Mouse (Mus musculus) heart, embryonic 13.5 days (tissue): ENCODE results near the gene Tulp1. TPM values are rescaled to one million over a fixed set of nuclear protein-coding genes. Genes with fewer than 3 reads are reported as not detected.

Source experiments
- ATAC-seq: fragments of 200-750 bp; cut with Nextera tagmentation; 2 replicates; pipeline ENCODE4 v1.8.0; 2017; ENCODE audit warnings: moderate TSS enrichment; ENCODE audit not compliant: insufficient number of reproducible peaks, low FRiP score, low TSS enrichment; ENCODE audit errors: extremely low read depth
- H3K27ac ChIP-seq: fragments of 300-500 bp; sonication (generic); replicated peaks from 2 replicates; pipeline ENCODE4 v1.5.1; 2015; ENCODE audit warnings: moderate library complexity, mild to moderate bottlenecking, inconsistent platforms
- H3K27me3 ChIP-seq: fragments of 300-500 bp; sonication (generic); replicated peaks from 2 replicates; pipeline ENCODE4 v1.6.1; 2015; ENCODE audit warnings: mild to moderate bottlenecking, inconsistent platforms
- H3K36me3 ChIP-seq: fragments of 300-500 bp; sonication (generic); 2 replicates; pipeline ENCODE4 v1.6.1; 2015; ENCODE audit warnings: mild to moderate bottlenecking, inconsistent platforms
- H3K4me1 ChIP-seq: fragments of 300-500 bp; sonication (generic); 2 replicates; pipeline ENCODE4 v1.6.1; 2015; ENCODE audit warnings: inconsistent platforms
- H3K4me2 ChIP-seq: fragments of 300-500 bp; sonication (generic); 2 replicates; pipeline ENCODE4 v1.6.1; 2015; ENCODE audit warnings: inconsistent platforms, mild to moderate bottlenecking, moderate library complexity
- H3K4me3 ChIP-seq: fragments of 300-500 bp; sonication (generic); 2 replicates; pipeline ENCODE4 v1.5.1; 2015; ENCODE audit warnings: moderate library complexity, mild to moderate bottlenecking, inconsistent platforms
- H3K9ac ChIP-seq: fragments of 300-500 bp; sonication (generic); 2 replicates; pipeline ENCODE4 v1.6.1; 2015; ENCODE audit warnings: inconsistent platforms, mild to moderate bottlenecking, moderate library complexity
- H3K9me3 ChIP-seq: fragments of 300-500 bp; sonication (generic); 2 replicates; pipeline ENCODE4 v1.6.1; 2016; ENCODE audit warnings: inconsistent platforms
- WGBS: fragments of 180-500 bp; shearing (Covaris S2); methylation state at CpG from one replicate; pipeline ENCODE4 v1.1.7; 2015; ENCODE audit warnings: mixed read lengths; 5-methylcytosine and 5-hydroxymethylcytosine counted together
- polyA plus RNA-seq: library from polyadenylated mRNA; unstranded; fragments of >200 nt; fragmentation: Nextera tagmentation; extraction: Ambion mirVana; gene quantifications from 2 replicates; pipeline ENCODE4 v1.2.1, GENCODE M21; 2015

Tulp1 gene
- polyA plus RNA-seq, 1 experiment from 2014 or later = 4.1 TPM

DNA sequence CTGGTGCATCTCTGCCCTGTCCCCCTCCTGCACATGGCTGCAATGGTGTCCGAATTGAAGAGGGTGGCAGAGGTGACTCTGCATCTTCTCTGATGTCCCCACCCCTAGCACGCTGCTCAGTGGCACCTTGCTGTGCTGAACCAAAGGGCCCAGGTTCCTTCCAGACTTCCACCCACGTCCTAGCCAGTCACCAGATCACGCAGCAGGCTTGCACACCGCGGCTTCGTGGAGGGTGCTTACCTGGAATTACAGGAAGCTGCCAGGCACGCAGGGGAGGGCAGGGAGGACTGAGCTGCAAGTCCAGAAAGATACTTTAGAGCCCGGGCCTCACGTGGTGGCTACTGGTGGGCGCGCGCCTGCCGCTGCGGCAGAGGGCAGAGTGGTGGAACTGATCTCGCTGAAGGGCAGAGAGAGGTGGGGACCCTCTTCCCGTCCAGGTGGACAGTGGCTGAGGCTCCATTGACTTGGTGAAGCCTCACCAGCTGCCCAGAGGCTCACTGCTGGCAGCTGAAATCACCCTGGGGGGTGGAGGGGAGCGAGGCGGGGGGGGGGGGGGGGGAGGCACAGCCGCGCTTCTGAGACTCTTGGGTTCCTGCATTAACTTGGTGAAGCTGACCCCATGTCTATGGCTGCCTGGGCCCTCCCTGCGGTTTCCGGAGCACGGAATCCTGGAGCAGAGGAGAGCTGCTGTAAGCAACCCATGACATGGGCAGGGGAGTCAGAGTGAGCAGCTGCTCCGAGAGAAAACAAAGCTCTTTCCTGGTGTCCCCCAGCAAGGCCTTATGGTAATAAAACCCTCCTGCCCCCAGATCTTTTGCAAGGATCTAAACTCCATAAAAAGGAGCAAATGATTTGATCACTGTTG lies 26.8 kb upstream of the Tulp1 start:
- whole genome bisulfite sequencing = 8% methylated on average over 21 of the region's 25 CpGs
- Histone ChIP-seq H3K4me3 (peak overlapping the region; percentile 26), H3K27me3 (peaks cover 40% of the 10 kb centered on the region), H3K27ac (no peak overlapping the region), H3K36me3 (no peaks in the 10 kb centered on the region), H3K4me2 (peak overlapping the region; percentile 61), H3K4me1 (peaks cover 7% of the 10 kb centered on the region), H3K9me3 (no peaks in the 10 kb centered on the region), H3K9ac (peak overlapping the region; percentile 48)
- no peak for ATAC-seq

DNA sequence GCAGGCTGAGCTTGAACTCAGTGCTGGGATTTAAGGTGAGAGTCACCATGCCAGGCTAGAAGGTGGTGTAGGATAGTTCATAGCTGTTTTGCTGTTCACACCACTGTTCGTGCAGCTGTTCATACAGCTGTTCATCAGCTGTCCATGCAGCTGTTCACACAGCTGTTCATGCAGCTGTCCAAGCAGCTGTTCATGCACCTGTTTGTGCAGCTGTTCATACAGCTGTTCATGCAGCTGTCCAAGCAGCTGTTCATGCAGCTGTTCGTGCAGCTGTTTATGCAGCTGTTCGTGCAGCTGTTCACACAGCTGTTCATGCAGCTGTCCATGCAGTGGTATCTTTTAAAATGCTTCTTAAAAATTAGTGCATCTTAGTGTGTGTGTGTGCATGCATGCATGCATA lies 23.5 kb upstream of the Tulp1 start:
- no peak overlapping the region for H3K4me3 ChIP-seq
- no peak for ATAC-seq
- H3K4me2 ChIP-seq = no peak overlapping the region
- peaks cover 7% of the 10 kb centered on the region for H3K4me1 ChIP-seq
- 76% methylated on average over 3 of the region's 3 CpGs for WGBS
- no peak overlapping the region for H3K9ac ChIP-seq
- 0 out of 2 replicates have a peak, but pooled peaks cover 3% of the 10 kb centered on the region for H3K9me3 ChIP-seq
- H3K36me3 ChIP-seq = no peaks in the 10 kb centered on the region
- no peak overlapping the region for H3K27ac ChIP-seq
- H3K27me3 ChIP-seq = peaks cover 57% of the 10 kb centered on the region

DNA sequence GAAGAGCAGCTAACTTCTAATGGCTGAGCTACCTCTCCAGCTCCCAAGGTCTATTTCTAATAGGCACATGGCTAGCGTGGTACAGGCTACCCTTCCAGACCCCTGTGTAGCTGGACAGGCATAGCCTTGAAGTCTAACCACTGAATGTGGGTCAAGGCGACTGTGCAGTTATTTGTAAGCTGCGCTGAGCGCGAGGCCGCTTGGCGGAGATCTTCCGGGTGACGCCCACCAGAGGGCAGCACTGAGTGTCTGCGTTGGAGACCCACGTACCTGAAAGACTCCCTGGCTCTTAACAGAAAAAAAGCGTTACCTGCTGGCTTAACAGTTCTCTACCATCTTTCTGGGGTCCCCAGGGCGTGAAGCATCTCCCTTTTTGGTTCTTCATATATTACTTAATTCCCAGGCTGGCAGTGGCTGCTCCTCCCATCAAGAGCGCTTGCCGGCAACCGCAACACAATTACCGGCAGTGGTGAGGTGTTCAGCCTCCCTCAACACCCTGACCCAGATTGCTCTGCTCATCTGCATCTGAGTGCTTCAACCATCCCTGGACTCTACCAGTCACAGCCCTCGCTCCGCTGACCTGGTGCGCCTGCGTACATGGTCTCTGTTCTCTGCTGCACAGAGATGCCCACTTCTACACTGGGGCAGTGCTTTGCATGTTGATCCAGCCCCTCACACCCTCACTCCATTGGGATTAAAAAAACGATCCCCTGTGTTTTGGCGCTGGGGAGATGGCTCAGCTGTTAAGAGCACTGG lies 21.3 kb upstream of the Tulp1 start:
- no peak for ATAC-seq
- Histone ChIP-seq H3K4me2 (peak overlapping the region; percentile 60), H3K4me3 (peak overlapping the region; percentile 32), H3K27ac (no peak overlapping the region), H3K4me1 (no peaks in the 10 kb centered on the region; the same call in 1 of the 2 replicates), H3K36me3 (no peaks in the 10 kb centered on the region), H3K27me3 (peaks cover 53% of the 10 kb centered on the region), H3K9me3 (0 out of 2 replicates have a peak, but pooled peaks cover 4% of the 10 kb centered on the region), H3K9ac (no peak overlapping the region)
- WGBS = 4% methylated on average over 23 of the region's 23 CpGs

DNA sequence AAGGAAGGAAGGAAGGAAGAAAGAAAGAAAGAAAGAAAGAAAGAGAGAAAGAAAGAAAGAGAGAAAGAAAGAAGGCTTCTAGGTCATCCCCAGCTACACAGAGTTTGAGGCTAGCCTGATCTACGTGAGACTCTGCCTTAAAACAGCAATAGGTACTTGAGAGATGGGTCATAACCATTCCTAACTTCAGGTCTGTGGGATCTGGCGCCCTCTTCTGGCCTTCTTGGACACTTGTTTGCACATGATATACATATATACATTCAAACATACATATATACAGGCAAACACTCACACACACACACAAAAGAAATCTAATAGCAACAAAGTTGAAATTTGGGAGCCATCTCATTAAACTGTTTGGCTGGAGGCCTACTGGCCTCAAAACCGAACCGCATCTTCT lies 19.3 kb upstream of the Tulp1 start:
- no peaks in the 10 kb centered on the region for H3K36me3 ChIP-seq
- no peak overlapping the region for H3K4me2 ChIP-seq
- 0 out of 2 replicates have a peak, but pooled peaks cover 4% of the 10 kb centered on the region for H3K9me3 ChIP-seq
- peaks cover 57% of the 10 kb centered on the region for H3K27me3 ChIP-seq
- no peak overlapping the region for H3K4me3 ChIP-seq
- H3K4me1 ChIP-seq = no peaks in the 10 kb centered on the region; the same call in 1 of the 2 replicates
- H3K9ac ChIP-seq = no peak overlapping the region
- no peak overlapping the region for H3K27ac ChIP-seq
- ATAC-seq = no peak
- WGBS = 67% methylated on average over 4 of the region's 4 CpGs

DNA sequence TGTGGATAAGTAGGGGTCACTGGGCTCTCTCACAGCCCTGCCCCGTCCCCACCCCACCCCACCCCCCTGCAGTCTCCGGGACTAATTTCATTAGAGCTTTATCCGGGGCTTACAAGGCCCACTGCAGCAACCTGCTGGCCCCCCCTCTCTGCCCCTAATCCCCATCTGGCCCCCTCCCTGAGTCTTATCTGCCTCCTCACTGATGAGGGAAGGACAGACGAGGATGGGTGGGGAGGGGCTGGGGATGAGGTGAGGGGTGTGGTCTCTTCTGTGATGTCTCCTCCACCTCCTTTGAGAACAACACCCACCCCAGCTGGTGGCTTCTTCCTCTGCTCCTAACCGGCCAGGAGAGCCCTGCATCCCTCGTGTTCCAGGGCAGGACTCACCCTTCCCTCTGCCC lies 15.2 kb upstream of the Tulp1 start:
- ATAC-seq = no peak
- Histone ChIP-seq H3K36me3 (no peaks in the 10 kb centered on the region), H3K4me1 (peaks cover 6% of the 10 kb centered on the region), H3K4me2 (no peak overlapping the region), H3K9ac (no peak overlapping the region), H3K27ac (no peak overlapping the region), H3K27me3 (peaks cover 46% of the 10 kb centered on the region), H3K9me3 (0 out of 2 replicates have a peak, but pooled peaks cover 4% of the 10 kb centered on the region), H3K4me3 (no peak overlapping the region)
- 8% methylated on average over 6 of the region's 6 CpGs for WGBS

DNA sequence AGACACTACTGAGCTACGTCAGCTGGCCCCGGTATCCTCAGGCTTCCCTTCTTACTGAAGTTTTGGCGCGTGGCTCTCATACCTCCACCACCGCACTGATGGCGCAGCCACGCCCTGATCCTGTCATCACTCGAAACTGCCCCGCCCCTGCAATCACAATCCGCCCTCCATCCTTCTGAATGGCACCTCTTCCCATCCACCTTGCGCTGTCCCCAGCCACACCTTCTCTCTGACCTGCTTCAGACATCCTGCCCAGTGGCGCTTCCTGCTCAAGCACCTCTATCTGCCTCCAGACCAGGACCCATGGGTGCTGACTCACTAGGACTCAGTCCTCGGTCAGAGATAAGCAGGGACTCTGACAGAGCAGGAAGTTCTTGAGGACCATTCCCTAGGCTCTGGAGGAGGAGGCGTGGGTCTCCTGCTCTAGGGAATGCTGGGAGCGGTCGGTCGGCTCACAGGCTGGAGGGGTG lies 10.6 kb upstream of the Tulp1 start:
- ATAC-seq = no peak; the same call in 1 of the 2 replicates
- H3K36me3 ChIP-seq = no peaks in the 10 kb centered on the region
- H3K9ac ChIP-seq = no peak overlapping the region
- peaks cover 9% of the 10 kb centered on the region for H3K4me1 ChIP-seq
- H3K27ac ChIP-seq = no peak overlapping the region
- 7% methylated on average over 17 of the region's 17 CpGs for WGBS
- no peak overlapping the region for H3K4me2 ChIP-seq
- no peak overlapping the region for H3K4me3 ChIP-seq
- H3K9me3 ChIP-seq = no peaks in the 10 kb centered on the region
- H3K27me3 ChIP-seq = peaks cover 61% of the 10 kb centered on the region

DNA sequence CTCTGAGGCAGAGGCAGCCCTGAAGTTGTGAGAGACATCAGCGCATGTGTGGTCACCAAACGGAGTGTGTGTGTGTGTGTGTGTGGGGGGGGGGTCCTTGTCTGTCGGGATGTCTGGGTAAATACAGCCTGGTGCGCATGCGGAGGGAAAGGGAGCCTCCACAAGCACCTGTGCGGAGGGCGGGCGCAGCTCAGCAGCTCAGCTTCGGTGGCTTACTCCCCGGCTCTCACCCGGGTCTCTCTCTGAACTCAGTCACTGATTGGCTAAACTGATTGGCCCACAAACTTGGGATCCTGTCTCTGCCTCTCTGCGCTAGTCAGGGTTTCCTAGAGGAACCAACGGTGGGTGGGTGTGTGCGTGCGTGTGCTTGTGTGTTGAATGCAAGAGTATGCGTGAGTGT lies 9.5 kb upstream of the Tulp1 start:
- Histone ChIP-seq H3K27ac (no peak overlapping the region), H3K4me1 (peaks cover 9% of the 10 kb centered on the region), H3K27me3 (peaks cover 50% of the 10 kb centered on the region), H3K9me3 (no peaks in the 10 kb centered on the region), H3K9ac (0 out of 2 replicates have a peak overlapping the region, but pooled peaks have one; percentile 40), H3K4me2 (0 out of 2 replicates have a peak overlapping the region, but pooled peaks have one; percentile 16), H3K36me3 (no peaks in the 10 kb centered on the region), H3K4me3 (no peak overlapping the region)
- ATAC-seq = no peak
- WGBS = 24% methylated on average over 16 of the region's 16 CpGs

DNA sequence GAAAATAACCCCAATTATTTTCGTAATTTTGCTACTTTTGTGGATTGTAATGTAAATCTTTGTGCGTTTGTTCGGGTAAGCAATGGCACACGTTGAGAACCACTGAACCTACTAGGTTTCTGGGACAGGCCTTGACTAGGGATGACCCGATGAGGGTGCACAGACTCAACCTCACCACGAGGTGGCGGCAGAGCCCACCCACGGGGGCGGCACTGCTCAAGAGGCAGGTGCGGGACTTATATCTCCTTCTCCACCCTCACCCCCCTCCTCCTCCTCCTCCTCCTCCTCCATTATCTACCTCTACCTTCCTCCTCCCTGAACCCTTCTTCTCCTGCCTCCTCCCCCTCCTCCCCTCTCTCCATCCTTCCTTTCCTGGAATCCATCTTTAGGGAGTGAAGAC lies 8.8 kb upstream of the Tulp1 start:
- Histone ChIP-seq H3K27ac (no peak overlapping the region), H3K4me2 (no peak overlapping the region), H3K4me3 (no peak overlapping the region), H3K9me3 (no peaks in the 10 kb centered on the region), H3K36me3 (no peaks in the 10 kb centered on the region), H3K9ac (no peak overlapping the region), H3K27me3 (peaks cover 43% of the 10 kb centered on the region), H3K4me1 (peaks cover 9% of the 10 kb centered on the region)
- no peak for ATAC-seq
- 15% methylated on average over 10 of the region's 10 CpGs for WGBS

DNA sequence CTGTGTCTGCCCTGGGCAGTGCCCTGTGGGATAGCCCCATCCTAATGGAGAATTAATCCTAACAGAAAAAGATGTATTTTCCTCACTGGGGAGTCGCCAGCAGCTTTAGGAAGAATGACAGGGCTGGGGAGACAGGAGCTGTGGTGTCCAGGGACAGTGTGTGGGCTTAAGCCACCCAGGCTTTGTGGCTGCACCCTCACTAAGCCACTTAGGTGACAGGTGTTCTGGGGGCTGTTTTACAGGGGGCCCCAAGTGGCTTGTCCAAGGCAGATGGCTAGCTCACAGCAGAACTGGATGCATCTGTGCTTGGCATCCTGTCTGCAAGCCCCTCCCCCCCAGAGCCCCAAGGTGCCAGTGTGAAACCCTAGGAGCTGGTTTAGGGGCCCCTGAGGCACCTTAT lies 6.9 kb upstream of the Tulp1 start:
- Histone ChIP-seq H3K27me3 (peaks cover 39% of the 10 kb centered on the region), H3K4me3 (no peak overlapping the region), H3K27ac (no peak overlapping the region), H3K4me2 (no peak overlapping the region), H3K9me3 (no peaks in the 10 kb centered on the region), H3K36me3 (no peaks in the 10 kb centered on the region), H3K9ac (no peak overlapping the region), H3K4me1 (peaks cover 9% of the 10 kb centered on the region)
- WGBS = 67% methylated on average over 1 of the region's 1 CpGs
- no peak for ATAC-seq

DNA sequence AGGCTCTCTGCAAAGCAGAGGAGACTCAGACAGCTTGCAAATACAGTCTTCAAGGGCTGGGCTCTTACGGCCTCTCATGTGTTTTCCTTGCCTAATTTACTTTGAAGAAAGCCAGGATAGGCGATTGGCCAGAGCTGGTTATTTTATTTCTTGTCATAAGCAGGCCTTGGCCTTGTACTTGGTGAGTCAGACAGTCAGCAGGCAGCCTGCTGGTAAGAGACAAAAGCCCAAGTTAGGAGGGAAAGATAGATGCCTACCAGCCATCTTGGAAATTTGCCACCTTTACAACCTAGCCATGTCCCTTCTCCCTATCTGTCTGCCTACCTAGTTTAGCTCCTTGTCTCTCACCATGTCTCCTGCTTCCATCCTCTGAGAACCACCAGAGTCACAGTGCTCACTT lies 6.3 kb upstream of the Tulp1 start:
- WGBS = 65% methylated on average over 2 of the region's 2 CpGs
- ATAC-seq = no peak
- H3K27ac ChIP-seq = no peak overlapping the region
- peaks cover 32% of the 10 kb centered on the region for H3K27me3 ChIP-seq
- H3K4me3 ChIP-seq = no peak overlapping the region
- no peaks in the 10 kb centered on the region for H3K9me3 ChIP-seq
- peaks cover 9% of the 10 kb centered on the region for H3K4me1 ChIP-seq
- no peak overlapping the region for H3K9ac ChIP-seq
- no peak overlapping the region for H3K4me2 ChIP-seq
- no peaks in the 10 kb centered on the region for H3K36me3 ChIP-seq

DNA sequence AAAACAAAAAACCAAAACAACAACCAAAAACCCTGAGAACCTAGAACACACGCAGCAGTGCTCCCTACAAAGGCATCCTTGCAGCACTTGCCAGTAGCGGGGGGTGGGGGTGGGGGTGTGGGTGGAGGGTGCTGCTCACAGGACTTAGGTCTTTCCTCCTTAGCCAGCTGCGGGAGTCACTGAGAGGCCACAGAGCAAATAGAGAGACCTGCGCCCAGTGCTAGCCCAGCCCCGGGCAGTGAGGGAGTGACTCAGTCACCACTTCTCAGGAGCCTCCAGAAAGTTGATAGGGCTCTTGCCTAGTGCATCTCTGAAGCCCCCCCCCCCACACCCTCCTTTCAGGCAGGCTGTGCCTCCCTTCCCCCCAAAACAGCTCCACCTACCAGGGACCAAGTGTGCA lies 4.0 kb upstream of the Tulp1 start:
- no peak overlapping the region for H3K9ac ChIP-seq
- no peaks in the 10 kb centered on the region for H3K9me3 ChIP-seq
- H3K4me1 ChIP-seq = peaks cover 10% of the 10 kb centered on the region
- no peaks in the 10 kb centered on the region for H3K36me3 ChIP-seq
- no peak for ATAC-seq
- H3K4me2 ChIP-seq = no peak overlapping the region
- no peak overlapping the region for H3K4me3 ChIP-seq
- WGBS = 58% methylated on average over 5 of the region's 5 CpGs
- H3K27me3 ChIP-seq = peaks cover 29% of the 10 kb centered on the region
- no peak overlapping the region for H3K27ac ChIP-seq
